ENCODE assay signal across 24 mouse cellular contexts in the genomic region with DNA sequence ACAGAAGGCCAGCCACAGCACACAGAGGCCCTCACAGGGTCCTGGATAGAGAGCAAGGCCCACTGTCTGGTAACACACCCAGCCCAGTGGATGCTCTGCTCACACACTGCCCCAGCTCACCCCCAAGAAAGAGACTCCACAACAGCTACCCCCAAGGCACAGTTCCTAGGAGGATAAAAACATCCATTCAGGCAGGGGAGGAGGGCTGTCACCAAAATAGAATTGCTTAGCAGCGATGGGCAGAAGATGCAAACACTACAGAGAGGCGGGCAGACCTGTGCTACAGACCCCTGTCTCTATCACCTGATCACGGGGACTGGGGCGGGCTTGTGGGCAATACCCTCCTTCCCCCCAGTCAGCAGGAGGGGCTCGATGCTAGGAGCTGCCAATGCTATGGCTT. TPM values are rescaled to one million over a fixed set of nuclear protein-coding genes. Genes with fewer than 3 reads are reported as not detected.
DNase-seq lines count a peak whose midpoint lies in the region; ATAC-seq and TF ChIP-seq lines count a peak whose summit lies in the region.
"Had no signal": no experiment of that assay in that cellular context is flagged by ENCODE, and none has a peak within 500 bp of the region (broad histone marks: within the 10 kb centered on the region; RNA-seq: fewer than 3 reads in every experiment).

No protein-coding gene starts in this region.

- H3K4me3 ChIP-seq in forebrain, embryonic 10.5 days: no peak overlapping the region
- H3K4me3 ChIP-seq in forebrain, embryonic 14.5 days (ENCODE audit: low read depth, low read length): no peak overlapping the region
- no peak overlapping the region for H3K4me3 ChIP-seq in layer of hippocampus, adult 2 months
- no peak overlapping the region for H3K4me3 ChIP-seq in embryonic facial prominence, embryonic 10.5 days
- no peak overlapping the region for H3K4me3 ChIP-seq in limb, embryonic 10.5 days
- H3K4me3 ChIP-seq: embryonic facial prominence, embryonic 15.5 days; erythroblast, embryonic 14.5 days; gastrocnemius, adult 2 months; heart, embryonic 13.5 days; hindbrain, embryonic 13.5 days had no signal

- ATAC-seq in forebrain, embryonic 14.5 days: no peak
- no peak for ATAC-seq in inflammation-experienced regulatory T-cells, adult 6 months
- ATAC-seq: CD4-positive, CD25-positive, alpha-beta regulatory T cell, adult 4 months; forebrain, embryonic 16.5 days; intestine, postnatal 0 days had no signal

- H3K9ac ChIP-seq in forebrain, embryonic 14.5 days (ENCODE audit: low read length): no peak overlapping the region
- H3K9ac ChIP-seq: embryonic facial prominence, embryonic 15.5 days; heart, embryonic 13.5 days; hindbrain, embryonic 13.5 days had no signal

- no peak overlapping the region for H3K4me2 ChIP-seq in forebrain, embryonic 14.5 days (ENCODE audit: low read length)
- H3K4me2 ChIP-seq: embryonic facial prominence, embryonic 15.5 days; heart, embryonic 13.5 days; hindbrain, embryonic 13.5 days had no signal

- no peaks in the 10 kb centered on the region; the same call in 1 of the 2 replicates for H3K36me3 ChIP-seq in forebrain, embryonic 10.5 days (replicated peaks)
- no peaks in the 10 kb centered on the region for H3K36me3 ChIP-seq in forebrain, embryonic 14.5 days (ENCODE audit: control insufficient read depth, insufficient read depth, low read length)
- H3K36me3 ChIP-seq in embryonic facial prominence, embryonic 10.5 days (replicated peaks): peaks cover 10% of the 10 kb centered on the region; the same call in 1 of the 2 replicates
- no peaks in the 10 kb centered on the region for H3K36me3 ChIP-seq in limb, embryonic 10.5 days
- H3K36me3 ChIP-seq: embryonic facial prominence, embryonic 15.5 days; G1E; heart, embryonic 13.5 days had no signal

- H3K27me3 ChIP-seq in forebrain, embryonic 10.5 days (ENCODE audit: poor library complexity, severe bottlenecking): no peaks in the 10 kb centered on the region
- H3K27me3 ChIP-seq in forebrain, embryonic 14.5 days (replicated peaks; ENCODE audit: control insufficient read depth, insufficient read depth, low read length): no peaks in the 10 kb centered on the region
- H3K27me3 ChIP-seq in embryonic facial prominence, embryonic 10.5 days (replicated peaks; ENCODE audit: low read depth, poor library complexity, severe bottlenecking): no peaks in the 10 kb centered on the region
- no peaks in the 10 kb centered on the region for H3K27me3 ChIP-seq in limb, embryonic 10.5 days (ENCODE audit: low read depth, poor library complexity, severe bottlenecking)
- H3K27me3 ChIP-seq: embryonic facial prominence, embryonic 15.5 days; hindbrain, embryonic 13.5 days had no signal

- H3K27ac ChIP-seq in forebrain, embryonic 10.5 days: 0 out of 2 replicates have a peak overlapping the region, but pooled peaks have one; percentile 25
- H3K27ac ChIP-seq in forebrain, embryonic 14.5 days (ENCODE audit: low read depth, low read length): no peak overlapping the region
- peak overlapping the region; percentile 62 for H3K27ac ChIP-seq in layer of hippocampus, adult 2 months
- H3K27ac ChIP-seq in embryonic facial prominence, embryonic 10.5 days (replicated peaks): peak overlapping the region; percentile 26; the same call in 1 of the 2 replicates
- H3K27ac ChIP-seq in limb, embryonic 10.5 days: 0 out of 2 replicates have a peak overlapping the region, but pooled peaks have one; percentile 7
- H3K27ac ChIP-seq: embryonic facial prominence, embryonic 15.5 days; gastrocnemius, adult 2 months; heart, embryonic 13.5 days; hindbrain, embryonic 13.5 days had no signal

- no peak for TF ChIP-seq CTCF in layer of hippocampus, adult 2 months (conservative IDR thresholded peaks at IDR 0.05)

- H3K4me1 ChIP-seq in forebrain, embryonic 10.5 days: peaks cover 13% of the 10 kb centered on the region
- H3K4me1 ChIP-seq in forebrain, embryonic 14.5 days (ENCODE audit: control insufficient read depth, insufficient read depth, low read length): no peaks in the 10 kb centered on the region
- peaks cover 12% of the 10 kb centered on the region for H3K4me1 ChIP-seq in embryonic facial prominence, embryonic 10.5 days
- H3K4me1 ChIP-seq in limb, embryonic 10.5 days: peaks cover 3% of the 10 kb centered on the region; the same call in 1 of the 2 replicates
- H3K4me1 ChIP-seq: hindbrain, embryonic 13.5 days had no signal

- 71% methylated on average over 5 of the region's 5 CpGs for WGBS in forebrain, embryonic 10.5 days
- WGBS in forebrain, embryonic 14.5 days: 71% methylated on average over 5 of the region's 5 CpGs
- WGBS in embryonic facial prominence, embryonic 10.5 days: 70% methylated on average over 5 of the region's 5 CpGs
- 80% methylated on average over 5 of the region's 5 CpGs for WGBS in limb, embryonic 10.5 days

- DNase-seq in forebrain, embryonic 10.5 days (ENCODE audit: extremely low spot score, low spot score): no peak
- DNase-seq in forebrain, embryonic 14.5 days (ENCODE audit: low spot score): no peak
- DNase-seq in layer of hippocampus, adult 2 months (ENCODE audit: low spot score in 2 of 2): no peak
- DNase-seq in layer of hippocampus, adult 9-11 months: no peak
- no peak for DNase-seq in embryonic facial prominence, embryonic 10.5 days (ENCODE audit: low spot score)
- DNase-seq in limb, embryonic 10.5 days (ENCODE audit: low spot score): no peak
- no peak for DNase-seq in MN1 (ENCODE audit: low spot score)
- DNase-seq: adrenal gland, postnatal 10 days; B cell, adult 2 months; cerebellum, adult 11-12 months; embryo, embryonic 11 days; gastrocnemius, adult 2 months; gastrocnemius, postnatal 25 days; heart, postnatal 4 days had no signal

- H3K9me3 ChIP-seq in forebrain, embryonic 10.5 days: no peaks in the 10 kb centered on the region
- H3K9me3 ChIP-seq in forebrain, embryonic 14.5 days (replicated peaks; ENCODE audit: control insufficient read depth, low read length): no peaks in the 10 kb centered on the region
- no peaks in the 10 kb centered on the region for H3K9me3 ChIP-seq in embryonic facial prominence, embryonic 10.5 days
- H3K9me3 ChIP-seq in limb, embryonic 10.5 days (replicated peaks): no peaks in the 10 kb centered on the region
- H3K9me3 ChIP-seq: embryonic facial prominence, embryonic 15.5 days; G1E; heart, embryonic 13.5 days; hindbrain, embryonic 13.5 days had no signal

RNA-seq across cellular contexts. Expression of a gene that starts 17.2 kb away (rescaled TPM):
- 0.81 and 0.84 TPM in 2 replicates for polyA plus RNA-seq in forebrain, embryonic 10.5 days (2016; fragmentation: Nextera tagmentation; extraction: Ambion mirVana)
- 0.80 and 1.4 TPM in 2 replicates for polyA plus RNA-seq in forebrain, embryonic 14.5 days (2014; fragmentation: Nextera tagmentation; extraction: Ambion mirVana)
- total RNA-seq in layer of hippocampus, adult 2 months (2021): 1 to 10 TPM; 5.2 to 6.6 TPM
- polyA plus RNA-seq in embryonic facial prominence, embryonic 10.5 days (2016; fragmentation: Nextera tagmentation; extraction: Ambion mirVana): 1.2 and 1.5 TPM in 2 replicates
- polyA plus RNA-seq in limb, embryonic 10.5 days (2016; fragmentation: Nextera tagmentation; extraction: Ambion mirVana): 1.3 and 1.4 TPM in 2 replicates
- under 1 TPM in 2 of 3 experiments, not detected in 1; 0.23 to 0.27 TPM for polyA plus RNA-seq in inflammation-experienced regulatory T-cells, adult 6 months (2017; shearing (Covaris generic))
- total RNA-seq: granulocyte monocyte progenitor cell, adult 5-6 weeks had no signal
- polyA plus RNA-seq: G1E had no signal
